Mouse (Mus musculus) midbrain, embryonic 11.5 days (tissue): ENCODE measurements around the gene Gm6592. TPM values are rescaled to one million over a fixed set of nuclear protein-coding genes. Genes with fewer than 3 reads are reported as not detected.
"Not testable (repeated sequence)": the region's sequence is repeated elsewhere in the genome, so short reads cannot be mapped to it uniquely, and the experiment has no call there.

Experiments used
- ATAC-seq: fragments of 200-750 bp; cut with Nextera tagmentation; 2 replicates; pipeline ENCODE4 v1.8.0; 2017; ENCODE audit warnings: moderate TSS enrichment, moderate library complexity; ENCODE audit not compliant: low FRiP score
- DNase-seq: peaks from one replicate; pipeline ENCODE4 v3.0.0; 2015; ENCODE audit warnings: low spot score; ENCODE audit errors: missing footprints
- H3K27ac ChIP-seq: fragments of 300-500 bp; sonication (generic); 2 replicates; pipeline ENCODE4 v1.5.1; 2014; ENCODE audit warnings: low read depth, low read length
- H3K27me3 ChIP-seq: fragments of 300-500 bp; sonication (generic); 2 replicates; pipeline ENCODE4 v1.6.1; 2014; ENCODE audit warnings: mild to moderate bottlenecking, low read length, moderate library complexity, mixed read lengths; ENCODE audit not compliant: control insufficient read depth, insufficient read depth
- H3K36me3 ChIP-seq: fragments of 300-500 bp; sonication (generic); 2 replicates; pipeline ENCODE4 v1.6.1; 2014; ENCODE audit warnings: mild to moderate bottlenecking, low read length, moderate library complexity, mixed read lengths; ENCODE audit not compliant: control insufficient read depth, insufficient read depth
- H3K4me1 ChIP-seq: fragments of 300-500 bp; sonication (generic); 2 replicates; pipeline ENCODE4 v1.6.1; 2014; ENCODE audit warnings: low read length; ENCODE audit not compliant: control insufficient read depth, insufficient read depth
- H3K4me2 ChIP-seq: fragments of 300-500 bp; sonication (generic); 2 replicates; pipeline ENCODE4 v1.6.1; 2014; ENCODE audit warnings: mild to moderate bottlenecking, moderate library complexity
- H3K4me3 ChIP-seq: fragments of 300-500 bp; sonication (generic); 2 replicates; pipeline ENCODE4 v1.5.1; 2014; ENCODE audit warnings: low read depth, low read length
- H3K9ac ChIP-seq: fragments of 300-500 bp; sonication (generic); 2 replicates; pipeline ENCODE4 v1.6.1; 2014; ENCODE audit warnings: low read length
- H3K9me3 ChIP-seq: fragments of 300-500 bp; sonication (generic); 2 replicates; pipeline ENCODE4 v1.6.1; 2016; ENCODE audit warnings: low read length; ENCODE audit not compliant: control insufficient read depth
- WGBS: fragments of 180-500 bp; shearing (Covaris S2); extraction: QIAGEN DNeasy Blood & Tissue Kit; methylation state at CpG from one replicate; pipeline ENCODE4 v1.1.7; 2014; 5-methylcytosine and 5-hydroxymethylcytosine counted together
- polyA plus RNA-seq: library from polyadenylated mRNA; unstranded; fragments of >200 nt; fragmentation: Nextera tagmentation; extraction: Ambion mirVana; gene quantifications from 2 replicates; pipeline ENCODE4 v1.2.1, GENCODE M21; 2014

Gm6592 gene
- polyA plus RNA-seq, result not detected in 2 replicates

GRCm38 (mm10) chrX:8843694-8844093 lies at the start of gene Gm6592:
Gene Gm6592 (plus strand): TSS chrX:8843994.
- Histone ChIP-seq H3K27ac (no peak within 1 kb of the TSS), H3K36me3 (no peaks in the 10 kb centered on the region), H3K4me1 (no peaks in the 10 kb centered on the region), H3K4me3 (no peak within 1 kb of the TSS), H3K9ac (no peak within 1 kb of the TSS), H3K9me3 (no peaks in the 10 kb centered on the region), H3K4me2 (no peak within 1 kb of the TSS), H3K27me3 (no peaks in the 10 kb centered on the region)
- DNase-seq (no peak), ATAC-seq (no peak)
- WGBS, result 66% methylated on average over 1 of the region's 1 CpGs

- not testable (repeated sequence) for H3K27ac ChIP-seq, H3K4me2 ChIP-seq, DNase-seq, H3K9ac ChIP-seq, ATAC-seq, H3K4me3 ChIP-seq, H3K4me1 ChIP-seq, H3K36me3 ChIP-seq, H3K9me3 ChIP-seq, H3K27me3 ChIP-seq
- 80% methylated on average over 4 of the region's 4 CpGs for WGBS
Measured at GRCm38 (mm10) chrX:8803391-8803790, 40.4 kb upstream of the Gm6592 start, which contains the start of gene Ssxb5. Gene Ssxb5 (plus strand): TSS chrX:8803691.

- H3K4me1 ChIP-seq, result no peaks in the 10 kb centered on the region
- no peaks in the 10 kb centered on the region for H3K36me3 ChIP-seq
- H3K4me3 ChIP-seq, result no peak overlapping the region
- no peak overlapping the region for H3K9ac ChIP-seq
- no peak overlapping the region for H3K27ac ChIP-seq
- no peak overlapping the region for H3K4me2 ChIP-seq
- H3K9me3 ChIP-seq, result no peaks in the 10 kb centered on the region
- no peak for ATAC-seq
- H3K27me3 ChIP-seq, result no peaks in the 10 kb centered on the region
- peak; percentile 85 for DNase-seq
Measured at GRCm38 (mm10) chrX:8832043-8832442, 11.8 kb upstream of the Gm6592 start.

GRCm38 (mm10) chrX:8852486-8852885 lies 8.7 kb downstream of the Gm6592 start:
- ATAC-seq, result no peak
- no peaks in the 10 kb centered on the region for H3K27me3 ChIP-seq
- no peak overlapping the region for H3K4me2 ChIP-seq
- no peak overlapping the region for H3K9ac ChIP-seq
- H3K36me3 ChIP-seq, result no peaks in the 10 kb centered on the region
- WGBS, result 86% methylated on average over 10 of the region's 10 CpGs
- no peak for DNase-seq
- H3K9me3 ChIP-seq, result no peaks in the 10 kb centered on the region
- no peaks in the 10 kb centered on the region for H3K4me1 ChIP-seq
- H3K4me3 ChIP-seq, result no peak overlapping the region
- no peak overlapping the region for H3K27ac ChIP-seq

GRCm38 (mm10) chrX:8864331-8864730 lies 20.5 kb downstream of the Gm6592 start:
- H3K9me3 ChIP-seq, H3K27me3 ChIP-seq, H3K4me1 ChIP-seq, H3K36me3 ChIP-seq, H3K4me2 ChIP-seq, H3K27ac ChIP-seq, H3K9ac ChIP-seq, H3K4me3 ChIP-seq: not testable (repeated sequence)
- DNase-seq, result peak; percentile 87
- ATAC-seq, result peak; percentile 70; the same call in 1 of the 2 replicates
- WGBS, result 7% methylated on average over 3 of the region's 3 CpGs

- not testable (repeated sequence) for H3K36me3 ChIP-seq, H3K9ac ChIP-seq, H3K4me1 ChIP-seq, DNase-seq, H3K4me2 ChIP-seq, H3K27ac ChIP-seq, H3K4me3 ChIP-seq, H3K27me3 ChIP-seq, H3K9me3 ChIP-seq, ATAC-seq
- 85% methylated on average over 3 of the region's 4 CpGs for WGBS
Measured at GRCm38 (mm10) chrX:8873953-8874352, 30.2 kb downstream of the Gm6592 start, which contains the start of gene Gm5751. Gene Gm5751 (plus strand): TSS chrX:8874253.

GRCm38 (mm10) chrX:8884336-8884735 lies 40.5 kb downstream of the Gm6592 start:
- Histone ChIP-seq H3K4me3 (no peak overlapping the region), H3K4me1 (no peaks in the 10 kb centered on the region), H3K9ac (no peak overlapping the region), H3K9me3 (no peaks in the 10 kb centered on the region), H3K27ac (no peak overlapping the region), H3K27me3 (no peaks in the 10 kb centered on the region), H3K36me3 (no peaks in the 10 kb centered on the region), H3K4me2 (no peak overlapping the region)
- no peak for ATAC-seq
- no peak for DNase-seq
- 67% methylated on average over 4 of the region's 4 CpGs for WGBS

- WGBS, result 39% methylated on average over 3 of the region's 9 CpGs
- Histone ChIP-seq H3K27me3 (no peaks in the 10 kb centered on the region), H3K27ac (no peak overlapping the region), H3K36me3 (no peaks in the 10 kb centered on the region), H3K4me3 (peak overlapping the region; percentile 55), H3K9ac (peak overlapping the region; percentile 78; the same call in 1 of the 2 replicates), H3K9me3 (no peaks in the 10 kb centered on the region), H3K4me1 (no peaks in the 10 kb centered on the region), H3K4me2 (peak overlapping the region; percentile 60)
- ATAC-seq (peak; percentile 49), DNase-seq (no peak)
Measured at GRCm38 (mm10) chrX:8891975-8892342, 48.2 kb downstream of the Gm6592 start.

GRCm38 (mm10) chrX:8892343-8893155 lies 48.8 kb downstream of the Gm6592 start, which contains the start of gene B630019K06Rik:
Gene B630019K06Rik (plus strand): TSS chrX:8892382.
- Histone ChIP-seq H3K36me3 (no peaks in the 10 kb centered on the region), H3K4me3 (peak within 1 kb of the TSS; percentile 55), H3K27ac (peak within 1 kb of the TSS; percentile 68), H3K9me3 (no peaks in the 10 kb centered on the region), H3K4me2 (peak within 1 kb of the TSS; percentile 60), H3K4me1 (no peaks in the 10 kb centered on the region), H3K9ac (peak within 1 kb of the TSS; percentile 78), H3K27me3 (no peaks in the 10 kb centered on the region)
- ATAC-seq, result peak; percentile 87
- 10% methylated on average over 43 of the region's 95 CpGs for WGBS
- peak; percentile 90 for DNase-seq
